Mouse (Mus musculus): ENCODE results near the gene Mief1.

Mief1 gene

GRCm38 (mm10) chr15:80228071-80228800, 5.6 kb upstream of the Mief1 start:
- DNase-seq = no peak

- no peak for DNase-seq
These were observed 1.5 kb upstream of the Mief1 start for GRCm38 (mm10) chr15:80232331-80232730.

- DNase-seq = no peak
These were observed 765 bp upstream of the Mief1 start for GRCm38 (mm10) chr15:80233053-80233452.

GRCm38 (mm10) chr15:80235535-80235934, 1.7 kb downstream of the Mief1 start, which contains the start of gene AC140267.1:
TSS of gene AC140267.1 (plus strand) at chr15:80235835.
- DNase-seq = no peak

GRCm38 (mm10) chr15:80248135-80248534, 14.3 kb downstream of the Mief1 start:
- no peak for DNase-seq

GRCm38 (mm10) chr15:80248596-80248995, 14.8 kb downstream of the Mief1 start:
- DNase-seq = no peak

GRCm38 (mm10) chr15:80249672-80250071, 15.9 kb downstream of the Mief1 start:
- no peak for DNase-seq

GRCm38 (mm10) chr15:80250586-80250985, 16.8 kb downstream of the Mief1 start:
- DNase-seq = no peak

- DNase-seq = no peak
These were observed 19.7 kb downstream of the Mief1 start for GRCm38 (mm10) chr15:80253530-80253929.

- no peak for DNase-seq
These were observed 20.4 kb downstream of the Mief1 start for GRCm38 (mm10) chr15:80254207-80254606.

- peak; percentile 99 for DNase-seq
These were observed 21.2 kb downstream of the Mief1 start, which contains the start of gene Atf4 for GRCm38 (mm10) chr15:80254847-80255645. TSS of gene Atf4 (plus strand) at chr15:80255184.

- DNase-seq = peak; percentile 67
These were observed 21.9 kb downstream of the Mief1 start for GRCm38 (mm10) chr15:80255646-80256121.

GRCm38 (mm10) chr15:80256242-80256641, 22.4 kb downstream of the Mief1 start:
- no peak for DNase-seq

GRCm38 (mm10) chr15:80256656-80257601, 23.1 kb downstream of the Mief1 start:
- DNase-seq = no peak

GRCm38 (mm10) chr15:80257602-80258239, 23.9 kb downstream of the Mief1 start:
- no peak for DNase-seq

GRCm38 (mm10) chr15:80258240-80259170, 24.7 kb downstream of the Mief1 start:
- no peak for DNase-seq

- DNase-seq = no peak
These were observed 25.7 kb downstream of the Mief1 start for GRCm38 (mm10) chr15:80259406-80260045.

GRCm38 (mm10) chr15:80260677-80261076, 26.9 kb downstream of the Mief1 start:
- peak; percentile 90 for DNase-seq

GRCm38 (mm10) chr15:80261100-80261499, 27.3 kb downstream of the Mief1 start:
- no peak for DNase-seq

Measured in cerebellum, adult 8-10 months (tissue).